Mouse (Mus musculus): ENCODE measurements around the gene Gnaq.

DNA sequence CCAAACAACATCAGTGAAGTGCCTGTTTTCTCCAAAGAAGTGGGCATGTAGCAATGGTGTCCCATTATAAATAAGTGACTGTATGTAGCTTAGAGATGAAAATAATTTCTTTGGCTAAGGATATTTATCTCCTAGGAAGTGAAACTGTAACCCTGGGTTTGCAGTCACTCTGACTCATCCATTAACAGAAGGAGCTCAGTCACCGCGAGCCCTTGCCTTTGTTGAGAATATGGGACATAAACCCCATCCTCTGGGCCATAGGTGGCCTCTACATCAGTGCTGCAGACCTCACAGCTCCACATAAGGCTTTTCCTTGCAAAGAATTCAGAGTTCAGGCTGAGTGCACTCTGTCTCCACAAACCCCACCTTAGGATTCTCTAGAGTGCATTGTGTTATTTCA is 77.0 kb downstream of the Gnaq start:
- no peak for TF ChIP-seq CTCF (IDR thresholded peaks at IDR 0.05; ENCODE audit: low read depth, low read length)
- TF ChIP-seq POLR2A (IDR thresholded peaks at IDR 0.05; ENCODE audit: borderline replicate concordance, low read depth, low read length) = no peak

All from bone marrow macrophage, adult 2 months (primary cell).